Mouse (Mus musculus) Patski (cell line): ENCODE results near the gene Rab3b. TPM values are rescaled to one million over a fixed set of nuclear protein-coding genes. Genes with fewer than 3 reads are reported as not detected.

ENCODE experiments used
- ATAC-seq: fragments of 100-300 bp; one replicate; pipeline ENCODE4 v1.8.0; 2021
- CTCF ChIA-PET: fragments of 350-600 bp; sonication (Branson Sonifier 250); formaldehyde crosslinking; loops from one replicate; lab custom pipeline; 2022; ENCODE audit warnings: inconsistent platforms; lab: Charles Lee
- POLR2A ChIA-PET: fragments of 350-600 bp; sonication (Branson Sonifier 250); formaldehyde crosslinking; loops from one replicate; lab custom pipeline; 2022; ENCODE audit warnings: antibody characterized with exemption, inconsistent platforms; lab: Charles Lee
- DNase-seq: peaks from one replicate; pipeline ENCODE4 v3.0.0-alpha.2; 2011; ENCODE audit warnings: low read depth, low spot score
- H3K27me3 ChIP-seq: fragments of 371-371 bp; one replicate; pipeline ENCODE4 v1.5.1; 2021
- CTCF ChIP-seq: fragments of 100-300 bp; IDR thresholded peaks from one replicate; pipeline ENCODE4 v1.5.1; 2021
- in situ Hi-C: fragments of 300-500 bp; cut with MboI; formaldehyde crosslinking; loops from 3 replicates; pipeline ENCODE4 v1.11.1; 2018; ENCODE audit warnings: low pct_unique_long_range_greater_than_20kb, mixed read lengths
- polyA plus RNA-seq: library from polyadenylated mRNA; unstranded; gene quantifications from one replicate; pipeline ENCODE4 v1.2.3, GENCODE M21; 2021

Gene Rab3b
- polyA plus RNA-seq, 1 experiment from 2014 or later, result 0.13 TPM

- ChIA-PET POLR2A (no interaction called here), CTCF (no interaction called here)
- no peak for DNase-seq
- no peaks in the 10 kb centered on the region for H3K27me3 ChIP-seq
- no peak for TF ChIP-seq CTCF
- no peak for ATAC-seq
- in situ Hi-C loops, result no loop called here
Observed at GRCm38 (mm10) chr4:108843336-108843735, 35.5 kb upstream of the Rab3b start.

- ChIA-PET CTCF (interaction anchor here (1.1 kb wide), 1 partner anchor 71 kb away, joined by 3 read pairs; no protein-coding TSS in a partner anchor), POLR2A (interaction anchor here (0.7 to 1.0 kb wide), 2 partner anchors 13 to 15 kb away, joined by 3 to 4 read pairs; partner anchors contain the start of gene Btf3l4)
- no peaks in the 10 kb centered on the region for H3K27me3 ChIP-seq
- in situ Hi-C loops, result no loop called here
- DNase-seq (no peak), ATAC-seq (no peak)
- TF ChIP-seq CTCF, result no peak
Observed at GRCm38 (mm10) chr4:108845824-108846569, 32.9 kb upstream of the Rab3b start.

- DNase-seq (peak; percentile 56), ATAC-seq (peak; percentile 82)
- H3K27me3 ChIP-seq, result no peaks in the 10 kb centered on the region
- TF ChIP-seq CTCF, result no peak
- CTCF ChIA-PET, result interaction anchor here (1.2 kb wide), 1 partner anchor 10 kb away, joined by 3 read pairs; no protein-coding TSS in a partner anchor
- in situ Hi-C loops, result no loop called here
- POLR2A ChIA-PET, result interaction anchor here (0.6 to 1.3 kb wide), 5 partner anchors 9 to 47 kb away, joined by 3 to 4 read pairs (median 3); partner anchors contain the start of gene Txndc12
Observed at GRCm38 (mm10) chr4:108847715-108848504, 31.0 kb upstream of the Rab3b start, which contains the start of gene Kti12. TSS of gene Kti12 (plus strand) at chr4:108847785.

- in situ Hi-C loops, result no loop called here
- DNase-seq (no peak), ATAC-seq (no peak)
- no peaks in the 10 kb centered on the region for H3K27me3 ChIP-seq
- ChIA-PET POLR2A (interaction anchor here (1.2 kb wide), 1 partner anchor 13 kb away, joined by 3 read pairs; no protein-coding TSS in a partner anchor), CTCF (interaction anchor here (1.2 kb wide), 1 partner anchor 11 kb away, joined by 3 read pairs; no protein-coding TSS in a partner anchor)
- no peak for TF ChIP-seq CTCF
Observed at GRCm38 (mm10) chr4:108848505-108848848, 30.4 kb upstream of the Rab3b start, which contains the start of gene A730015C16Rik. TSS of gene A730015C16Rik (minus strand) at chr4:108848619.

- no peaks in the 10 kb centered on the region for H3K27me3 ChIP-seq
- in situ Hi-C loops, result loop anchor here (5.0 kb wide), 2 partner anchors 120 to 300 kb away; no protein-coding TSS in a partner anchor
- POLR2A ChIA-PET, result no interaction called here
- DNase-seq (no peak), ATAC-seq (no peak)
- CTCF ChIA-PET, result no interaction called here
- no peak for TF ChIP-seq CTCF
Observed at GRCm38 (mm10) chr4:108866806-108867205, 12.1 kb upstream of the Rab3b start.

GRCm38 (mm10) chr4:108869730-108870374 is 9.0 kb upstream of the Rab3b start:
- ChIA-PET CTCF (interaction anchor here (1.2 to 1.9 kb wide), 2 partner anchors 18 to 107 kb away, joined by 3 to 7 read pairs; no protein-coding TSS in a partner anchor), POLR2A (no interaction called here)
- DNase-seq (no peak), ATAC-seq (no peak)
- peak; percentile 43 for TF ChIP-seq CTCF
- in situ Hi-C loops, result loop anchor here (5.0 kb wide), 2 partner anchors 117 to 297 kb away; no protein-coding TSS in a partner anchor
- H3K27me3 ChIP-seq, result no peaks in the 10 kb centered on the region

GRCm38 (mm10) chr4:108873746-108874145 is 5.1 kb upstream of the Rab3b start:
- ChIA-PET CTCF (interaction anchor here (1.5 kb wide), 1 partner anchor 103 kb away, joined by 4 read pairs; no protein-coding TSS in a partner anchor), POLR2A (no interaction called here)
- no peak for DNase-seq
- in situ Hi-C loops, result no loop called here
- no peaks in the 10 kb centered on the region for H3K27me3 ChIP-seq
- no peak for ATAC-seq
- no peak for TF ChIP-seq CTCF

- ChIA-PET CTCF (interaction anchor here (1.7 kb wide), 1 partner anchor 63 kb away, joined by 3 read pairs; no protein-coding TSS in a partner anchor), POLR2A (no interaction called here)
- H3K27me3 ChIP-seq, result no peaks in the 10 kb centered on the region
- ATAC-seq, result no peak
- no peak for DNase-seq
- TF ChIP-seq CTCF, result no peak
- in situ Hi-C loops, result no loop called here
Observed at GRCm38 (mm10) chr4:108877901-108878300, 962 bp upstream of the Rab3b start.

- TF ChIP-seq CTCF, result no peak
- no peaks in the 10 kb centered on the region for H3K27me3 ChIP-seq
- in situ Hi-C loops, result no loop called here
- POLR2A ChIA-PET, result no interaction called here
- ATAC-seq, result no peak
- DNase-seq, result no peak
- CTCF ChIA-PET, result no interaction called here
Observed at GRCm38 (mm10) chr4:108883815-108884214, 5.0 kb downstream of the Rab3b start.

- no peak for TF ChIP-seq CTCF
- in situ Hi-C loops, result no loop called here
- ATAC-seq (no peak), DNase-seq (no peak)
- no peaks in the 10 kb centered on the region for H3K27me3 ChIP-seq
- ChIA-PET CTCF (interaction anchor here (0.9 to 1.3 kb wide), 2 partner anchors 10 to 18 kb away, joined by 3 read pairs; no protein-coding TSS in a partner anchor), POLR2A (no interaction called here)
Observed at GRCm38 (mm10) chr4:108887456-108887855, 8.6 kb downstream of the Rab3b start.
